Mouse (Mus musculus): Measurements from ENCODE around the gene Spry1. TPM values are rescaled to one million over a fixed set of nuclear protein-coding genes. Genes with fewer than 3 reads are reported as not detected.

Gene Spry1
- polyA plus RNA-seq, 1 experiment from 2014 or later: 8.1 TPM

- H3K4me3 ChIP-seq: no peak overlapping the region
- peak; percentile 54 for DNase-seq (ENCODE audit: low spot score)
- H3K9me3 ChIP-seq: 0 out of 2 replicates have a peak, but pooled peaks cover under 1% of the 10 kb centered on the region
- no peaks in the 10 kb centered on the region for H3K27me3 ChIP-seq (ENCODE audit: insufficient read depth, poor library complexity, severe bottlenecking)
- H3K36me3 ChIP-seq: no peaks in the 10 kb centered on the region
- H3K27ac ChIP-seq: no peak overlapping the region
- WGBS: 75% methylated on average over 10 of the region's 10 CpGs
- no peaks in the 10 kb centered on the region for H3K4me1 ChIP-seq
These were observed 24.7 kb upstream of the Spry1 start for GRCm38 (mm10) chr3:37614878-37615650.

GRCm38 (mm10) chr3:37616586-37617547, 22.9 kb upstream of the Spry1 start:
- no peaks in the 10 kb centered on the region for H3K36me3 ChIP-seq
- H3K9me3 ChIP-seq: no peaks in the 10 kb centered on the region
- DNase-seq (ENCODE audit: low spot score): peak; percentile 57
- H3K4me1 ChIP-seq: no peaks in the 10 kb centered on the region
- H3K4me3 ChIP-seq: no peak overlapping the region
- no peak overlapping the region for H3K27ac ChIP-seq
- H3K27me3 ChIP-seq (ENCODE audit: insufficient read depth, poor library complexity, severe bottlenecking): no peaks in the 10 kb centered on the region
- 83% methylated on average over 21 of the region's 21 CpGs for WGBS

GRCm38 (mm10) chr3:37632246-37632645, 7.5 kb upstream of the Spry1 start:
- no peak overlapping the region for H3K27ac ChIP-seq
- no peaks in the 10 kb centered on the region for H3K27me3 ChIP-seq (ENCODE audit: insufficient read depth, poor library complexity, severe bottlenecking)
- WGBS: 84% methylated on average over 6 of the region's 6 CpGs
- no peak for DNase-seq (ENCODE audit: low spot score)
- no peaks in the 10 kb centered on the region for H3K36me3 ChIP-seq
- no peak overlapping the region for H3K4me3 ChIP-seq
- H3K9me3 ChIP-seq: no peaks in the 10 kb centered on the region
- no peaks in the 10 kb centered on the region for H3K4me1 ChIP-seq

- Histone ChIP-seq H3K4me3 (no peak overlapping the region), H3K9me3 (no peaks in the 10 kb centered on the region), H3K27me3 (ENCODE audit: insufficient read depth, poor library complexity, severe bottlenecking) (no peaks in the 10 kb centered on the region), H3K27ac (no peak overlapping the region), H3K36me3 (no peaks in the 10 kb centered on the region), H3K4me1 (no peaks in the 10 kb centered on the region)
- no peak for DNase-seq (ENCODE audit: low spot score)
- 78% methylated on average over 3 of the region's 3 CpGs for WGBS
These were observed 7.0 kb upstream of the Spry1 start for GRCm38 (mm10) chr3:37632751-37633150.

- 39% methylated on average over 4 of the region's 4 CpGs for WGBS
- H3K36me3 ChIP-seq: no peaks in the 10 kb centered on the region
- no peak overlapping the region for H3K27ac ChIP-seq
- H3K9me3 ChIP-seq: no peaks in the 10 kb centered on the region
- no peaks in the 10 kb centered on the region for H3K27me3 ChIP-seq (ENCODE audit: insufficient read depth, poor library complexity, severe bottlenecking)
- no peak overlapping the region for H3K4me3 ChIP-seq
- DNase-seq (ENCODE audit: low spot score): no peak
- H3K4me1 ChIP-seq: no peaks in the 10 kb centered on the region
These were observed 5.1 kb upstream of the Spry1 start for GRCm38 (mm10) chr3:37634648-37635047.

- Histone ChIP-seq H3K4me3 (no peak overlapping the region), H3K4me1 (no peaks in the 10 kb centered on the region), H3K9me3 (no peaks in the 10 kb centered on the region), H3K27me3 (ENCODE audit: insufficient read depth, poor library complexity, severe bottlenecking) (no peaks in the 10 kb centered on the region), H3K36me3 (no peaks in the 10 kb centered on the region), H3K27ac (no peak overlapping the region)
- DNase-seq (ENCODE audit: low spot score): no peak
- 75% methylated on average over 4 of the region's 4 CpGs for WGBS
These were observed 2.8 kb upstream of the Spry1 start for GRCm38 (mm10) chr3:37636921-37637320.

- Histone ChIP-seq H3K4me1 (peaks cover 14% of the 10 kb centered on the region), H3K27me3 (ENCODE audit: insufficient read depth, poor library complexity, severe bottlenecking) (peaks cover 13% of the 10 kb centered on the region; the same call in 1 of the 2 replicates), H3K36me3 (peaks cover 21% of the 10 kb centered on the region), H3K9me3 (no peaks in the 10 kb centered on the region), H3K4me3 (peak overlapping the region; percentile 86), H3K27ac (peak overlapping the region; percentile 91)
- 3% methylated on average over 86 of the region's 86 CpGs for WGBS
- no peak for DNase-seq (ENCODE audit: low spot score)
These were observed 495 bp downstream of the Spry1 start for GRCm38 (mm10) chr3:37640162-37640721.

GRCm38 (mm10) chr3:37640810-37641209, 1.1 kb downstream of the Spry1 start:
- no peak for DNase-seq (ENCODE audit: low spot score)
- WGBS: under 1% methylated on average over 47 of the region's 47 CpGs
- peaks cover 21% of the 10 kb centered on the region for H3K36me3 ChIP-seq
- H3K27ac ChIP-seq: peak overlapping the region; percentile 91
- peaks cover 14% of the 10 kb centered on the region for H3K4me1 ChIP-seq
- peak overlapping the region; percentile 86 for H3K4me3 ChIP-seq
- H3K27me3 ChIP-seq (ENCODE audit: insufficient read depth, poor library complexity, severe bottlenecking): peaks cover 13% of the 10 kb centered on the region; the same call in 1 of the 2 replicates
- H3K9me3 ChIP-seq: no peaks in the 10 kb centered on the region

- no peaks in the 10 kb centered on the region for H3K9me3 ChIP-seq
- no peak overlapping the region for H3K27ac ChIP-seq
- peaks cover 21% of the 10 kb centered on the region for H3K36me3 ChIP-seq
- WGBS: 62% methylated on average over 20 of the region's 20 CpGs
- peaks cover 14% of the 10 kb centered on the region for H3K4me1 ChIP-seq
- no peak for DNase-seq (ENCODE audit: low spot score)
- H3K4me3 ChIP-seq: peak overlapping the region; percentile 86
- H3K27me3 ChIP-seq (ENCODE audit: insufficient read depth, poor library complexity, severe bottlenecking): peaks cover 13% of the 10 kb centered on the region; the same call in 1 of the 2 replicates
These were observed 2.3 kb downstream of the Spry1 start for GRCm38 (mm10) chr3:37641796-37642680.

- WGBS: 87% methylated on average over 21 of the region's 21 CpGs
- Histone ChIP-seq H3K9me3 (no peaks in the 10 kb centered on the region), H3K4me3 (no peak overlapping the region), H3K27ac (0 out of 2 replicates have a peak overlapping the region, but pooled peaks have one; percentile 22), H3K4me1 (peaks cover 14% of the 10 kb centered on the region), H3K36me3 (peaks cover 21% of the 10 kb centered on the region), H3K27me3 (ENCODE audit: insufficient read depth, poor library complexity, severe bottlenecking) (peaks cover 13% of the 10 kb centered on the region; the same call in 1 of the 2 replicates)
- DNase-seq (ENCODE audit: low spot score): no peak
These were observed 3.0 kb downstream of the Spry1 start for GRCm38 (mm10) chr3:37642681-37643214.

- peaks cover 13% of the 10 kb centered on the region; the same call in 1 of the 2 replicates for H3K27me3 ChIP-seq (ENCODE audit: insufficient read depth, poor library complexity, severe bottlenecking)
- DNase-seq (ENCODE audit: low spot score): no peak
- H3K27ac ChIP-seq: no peak overlapping the region
- 94% methylated on average over 13 of the region's 13 CpGs for WGBS
- H3K9me3 ChIP-seq: no peaks in the 10 kb centered on the region
- H3K4me3 ChIP-seq: no peak overlapping the region
- peaks cover 14% of the 10 kb centered on the region for H3K4me1 ChIP-seq
- H3K36me3 ChIP-seq: peaks cover 21% of the 10 kb centered on the region
These were observed 3.7 kb downstream of the Spry1 start for GRCm38 (mm10) chr3:37643411-37643810.

- Histone ChIP-seq H3K4me3 (no peak overlapping the region), H3K9me3 (no peaks in the 10 kb centered on the region), H3K4me1 (peaks cover 14% of the 10 kb centered on the region), H3K27me3 (ENCODE audit: insufficient read depth, poor library complexity, severe bottlenecking) (peaks cover 13% of the 10 kb centered on the region; the same call in 1 of the 2 replicates), H3K27ac (no peak overlapping the region), H3K36me3 (peaks cover 21% of the 10 kb centered on the region)
- 77% methylated on average over 8 of the region's 8 CpGs for WGBS
- DNase-seq (ENCODE audit: low spot score): no peak
These were observed 4.2 kb downstream of the Spry1 start for GRCm38 (mm10) chr3:37643903-37644302.

Data from heart, embryonic 10.5 days (tissue).